Mouse (Mus musculus): ENCODE measurements around the gene Ppp1r35.
"Not testable (repeated sequence)": the region's sequence is repeated elsewhere in the genome, so short reads cannot be mapped to it uniquely, and the experiment has no call there.

Ppp1r35 gene

GRCm38 (mm10) chr5:137778635-137779034 is at the start of gene Ppp1r35:
TSS of gene Ppp1r35 (plus strand) at chr5:137778849.
- peak; percentile 97 for DNase-seq

- no peak for DNase-seq
These were observed 44.9 kb upstream of the Ppp1r35 start for GRCm38 (mm10) chr5:137733638-137734288.

- DNase-seq: no peak
These were observed 44.2 kb upstream of the Ppp1r35 start for GRCm38 (mm10) chr5:137734289-137735061.

GRCm38 (mm10) chr5:137737400-137737940 is 41.2 kb upstream of the Ppp1r35 start:
- DNase-seq: no peak

- no peak for DNase-seq
These were observed 40.1 kb upstream of the Ppp1r35 start for GRCm38 (mm10) chr5:137738516-137738915.

- no peak for DNase-seq
These were observed 39.2 kb upstream of the Ppp1r35 start for GRCm38 (mm10) chr5:137739471-137739870.

GRCm38 (mm10) chr5:137740506-137740905 is 38.1 kb upstream of the Ppp1r35 start:
- DNase-seq: no peak

GRCm38 (mm10) chr5:137741023-137741931 is 37.4 kb upstream of the Ppp1r35 start, which contains the start of gene Nyap1:
TSS of gene Nyap1 (minus strand) at chr5:137741607.
- DNase-seq: peak; percentile 90 to 91

- DNase-seq: no peak
These were observed 36.6 kb upstream of the Ppp1r35 start for GRCm38 (mm10) chr5:137742048-137742447.

GRCm38 (mm10) chr5:137742836-137743235 is 35.8 kb upstream of the Ppp1r35 start:
- no peak for DNase-seq

- DNase-seq: no peak
These were observed 34.5 kb upstream of the Ppp1r35 start for GRCm38 (mm10) chr5:137744197-137744596.

- DNase-seq: peak; percentile 94 to 95
These were observed 33.2 kb upstream of the Ppp1r35 start, which contains the start of gene Tsc22d4 for GRCm38 (mm10) chr5:137745214-137746171. TSS of gene Tsc22d4 (plus strand) at chr5:137745730.

- peak; percentile 71 to 87 for DNase-seq
These were observed 32.3 kb upstream of the Ppp1r35 start for GRCm38 (mm10) chr5:137746282-137746850.

- DNase-seq: peak in 1 of 2 experiments; percentile 51
These were observed 31.8 kb upstream of the Ppp1r35 start for GRCm38 (mm10) chr5:137746851-137747325.

GRCm38 (mm10) chr5:137747326-137747961 is 31.2 kb upstream of the Ppp1r35 start:
- DNase-seq: peak; percentile 42 to 67

GRCm38 (mm10) chr5:137748130-137748770 is 30.4 kb upstream of the Ppp1r35 start:
- peak; percentile 36 to 46 for DNase-seq

- no peak for DNase-seq
These were observed 29.3 kb upstream of the Ppp1r35 start for GRCm38 (mm10) chr5:137749196-137749836.

GRCm38 (mm10) chr5:137750212-137750611 is 28.4 kb upstream of the Ppp1r35 start:
- not testable (repeated sequence) for DNase-seq

- no peak for DNase-seq
These were observed 27.3 kb upstream of the Ppp1r35 start for GRCm38 (mm10) chr5:137751221-137751887.
